Mouse (Mus musculus) liver, adult 2 months (tissue): Measurements from ENCODE around the gene C5ar2. TPM values are rescaled to one million over a fixed set of nuclear protein-coding genes. Genes with fewer than 3 reads are reported as not detected.

Source experiments
- DNase-seq: peaks from one replicate; pipeline ENCODE4 v3.0.0-alpha.2; 2011; ENCODE audit warnings: low read depth, low spot score; ENCODE audit errors: extremely low read depth
- H3K27ac ChIP-seq: fragments of 200-500 bp; replicated peaks from 2 replicates; pipeline ENCODE4 v1.5.1; 2012; ENCODE audit warnings: low read depth, mild to moderate bottlenecking, control low read depth, inconsistent platforms, low read length; ENCODE audit not compliant: insufficient read depth
- H3K27me3 ChIP-seq: fragments of 200-500 bp; 2 replicates; pipeline ENCODE4 v1.6.1; 2012; ENCODE audit warnings: mild to moderate bottlenecking, moderate library complexity, low read length, inconsistent platforms; ENCODE audit not compliant: control insufficient read depth, insufficient read depth
- H3K36me3 ChIP-seq: fragments of 200-500 bp; 2 replicates; pipeline ENCODE4 v1.6.1; 2012; ENCODE audit warnings: low read length, inconsistent platforms; ENCODE audit not compliant: control insufficient read depth, insufficient read depth
- H3K4me1 ChIP-seq: fragments of 200-500 bp; 2 replicates; pipeline ENCODE4 v1.6.1; 2011; ENCODE audit warnings: low read length; ENCODE audit not compliant: control insufficient read depth, insufficient read depth
- H3K4me3 ChIP-seq: fragments of 200-500 bp; 2 replicates; pipeline ENCODE4 v1.5.1; 2011; ENCODE audit warnings: low read depth, mild to moderate bottlenecking, control low read depth, low read length, moderate library complexity; ENCODE audit not compliant: insufficient read depth
- H3K79me2 ChIP-seq: fragments of 200-500 bp; 2 replicates; pipeline ENCODE4 v1.6.1; 2012; ENCODE audit warnings: inconsistent platforms, mild to moderate bottlenecking, low read length, moderate library complexity; ENCODE audit not compliant: control insufficient read depth, insufficient read depth
- H3K9ac ChIP-seq: fragments of 200-500 bp; 2 replicates; pipeline ENCODE4 v1.6.1; 2012; ENCODE audit warnings: low read depth, mild to moderate bottlenecking, control low read depth, inconsistent platforms, low read length
- CTCF ChIP-seq: fragments of 200-500 bp; IDR thresholded peaks from 2 replicates; pipeline ENCODE4 v1.5.1; 2011; ENCODE audit warnings: low read depth, low read length, control low read depth
- POLR2A ChIP-seq: fragments of 200-500 bp; IDR thresholded peaks from 2 replicates; pipeline ENCODE4 v1.6.1; 2011; ENCODE audit warnings: low read length, control low read depth; ENCODE audit not compliant: insufficient read depth; ENCODE audit errors: extremely low read depth
- WGBS: fragments of 180-500 bp; shearing (Covaris S2); methylation state at CpG from one replicate; pipeline ENCODE4 v1.1.7; 2018; 5-methylcytosine and 5-hydroxymethylcytosine counted together
- polyA plus RNA-seq: library from polyadenylated mRNA; depleted of rRNA; stranded (reverse); fragments of >200 nt; gene quantifications from 2 replicates; pipeline ENCODE4 v1.2.3, GENCODE M21; 2012; rRNA removed
- total RNA-seq: library from RNA; depleted of rRNA; stranded (reverse); fragments of >200 nt; gene quantifications from 2 replicates; pipeline ENCODE4 v1.2.3, GENCODE M21; 2014; rRNA removed

The C5ar2 gene
- 0.83 and 1.1 TPM in 2 replicates for total RNA-seq
- polyA plus RNA-seq = 0.92 and 1.4 TPM in 2 replicates

DNA sequence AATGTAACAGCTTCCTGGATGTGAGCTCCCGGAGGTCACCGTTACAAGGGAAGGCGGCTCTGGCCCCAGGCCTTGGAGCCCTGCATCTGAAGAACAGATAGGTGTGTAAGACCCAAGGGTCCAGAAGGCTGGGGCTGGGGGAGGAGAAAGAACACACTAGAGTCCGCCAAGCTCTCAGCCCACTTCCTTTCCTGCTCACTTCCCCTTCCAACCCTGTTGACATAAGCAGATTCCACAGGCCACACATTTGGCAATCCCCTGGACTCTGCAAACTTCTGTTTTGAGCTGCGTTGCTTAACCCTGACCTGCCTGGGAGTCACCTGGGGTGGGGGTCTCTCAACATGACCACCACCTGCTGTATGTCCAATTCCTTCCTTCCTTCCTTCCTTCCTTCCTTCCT is at the start of gene C5ar2:
Gene C5ar2 (minus strand): TSS at position 88 of the 400 bp plus-strand sequence.
- TF ChIP-seq POLR2A = no peak
- no peak for TF ChIP-seq CTCF
- Histone ChIP-seq H3K79me2 (no peaks in the 10 kb centered on the region), H3K27ac (peak within 1 kb of the TSS; percentile 79), H3K4me1 (0 out of 2 replicates have a peak, but pooled peaks cover 2% of the 10 kb centered on the region), H3K36me3 (no peaks in the 10 kb centered on the region), H3K9ac (no peak within 1 kb of the TSS; the same call in 1 of the 2 replicates), H3K4me3 (no peak within 1 kb of the TSS), H3K27me3 (no peaks in the 10 kb centered on the region)
- 25% methylated on average over 5 of the region's 5 CpGs for WGBS
- peak; percentile 39 for DNase-seq

- peak overlapping the region; percentile 68 for H3K27ac ChIP-seq
- H3K27me3 ChIP-seq = no peaks in the 10 kb centered on the region
- H3K4me1 ChIP-seq = peaks cover 3% of the 10 kb centered on the region; the same call in 1 of the 2 replicates
- 23% methylated on average over 1 of the region's 1 CpGs for WGBS
- no peak overlapping the region for H3K4me3 ChIP-seq
- TF ChIP-seq CTCF (no peak), POLR2A (no peak)
- H3K36me3 ChIP-seq = peaks cover 2% of the 10 kb centered on the region; the same call in 1 of the 2 replicates
- peak; percentile 91 for DNase-seq
- no peak overlapping the region for H3K9ac ChIP-seq
- no peaks in the 10 kb centered on the region for H3K79me2 ChIP-seq
Observed at GRCm38 (mm10) chr7:16287791-16288190, 43.8 kb upstream of the C5ar2 start.

- H3K36me3 ChIP-seq = peaks cover 6% of the 10 kb centered on the region; the same call in 1 of the 2 replicates
- no peak for DNase-seq
- 78% methylated on average over 2 of the region's 2 CpGs for WGBS
- TF ChIP-seq POLR2A (no peak), CTCF (no peak)
- no peaks in the 10 kb centered on the region for H3K27me3 ChIP-seq
- H3K79me2 ChIP-seq = no peaks in the 10 kb centered on the region
- no peak overlapping the region for H3K27ac ChIP-seq
- H3K4me3 ChIP-seq = no peak overlapping the region
- H3K9ac ChIP-seq = no peak overlapping the region
- peaks cover 3% of the 10 kb centered on the region; the same call in 1 of the 2 replicates for H3K4me1 ChIP-seq
Observed at GRCm38 (mm10) chr7:16287016-16287415, 43.1 kb upstream of the C5ar2 start.

GRCm38 (mm10) chr7:16286026-16286961 is 42.3 kb upstream of the C5ar2 start, which contains the start of gene Ccdc9:
Gene Ccdc9, minus strand, starts transcription at chr7:16286795.
- H3K79me2 ChIP-seq = no peaks in the 10 kb centered on the region
- H3K9ac ChIP-seq = peak within 1 kb of the TSS; percentile 92
- peaks cover 3% of the 10 kb centered on the region; the same call in 1 of the 2 replicates for H3K4me1 ChIP-seq
- H3K4me3 ChIP-seq = peak within 1 kb of the TSS; percentile 76
- H3K27ac ChIP-seq = peak within 1 kb of the TSS; percentile 62
- WGBS = 1% methylated on average over 69 of the region's 70 CpGs
- no peaks in the 10 kb centered on the region for H3K27me3 ChIP-seq
- H3K36me3 ChIP-seq = peaks cover 9% of the 10 kb centered on the region; the same call in 1 of the 2 replicates
- TF ChIP-seq CTCF (no peak), POLR2A (0 out of 2 replicates have a peak, but pooled peaks have one; percentile 31)
- peak; percentile 88 for DNase-seq

DNA sequence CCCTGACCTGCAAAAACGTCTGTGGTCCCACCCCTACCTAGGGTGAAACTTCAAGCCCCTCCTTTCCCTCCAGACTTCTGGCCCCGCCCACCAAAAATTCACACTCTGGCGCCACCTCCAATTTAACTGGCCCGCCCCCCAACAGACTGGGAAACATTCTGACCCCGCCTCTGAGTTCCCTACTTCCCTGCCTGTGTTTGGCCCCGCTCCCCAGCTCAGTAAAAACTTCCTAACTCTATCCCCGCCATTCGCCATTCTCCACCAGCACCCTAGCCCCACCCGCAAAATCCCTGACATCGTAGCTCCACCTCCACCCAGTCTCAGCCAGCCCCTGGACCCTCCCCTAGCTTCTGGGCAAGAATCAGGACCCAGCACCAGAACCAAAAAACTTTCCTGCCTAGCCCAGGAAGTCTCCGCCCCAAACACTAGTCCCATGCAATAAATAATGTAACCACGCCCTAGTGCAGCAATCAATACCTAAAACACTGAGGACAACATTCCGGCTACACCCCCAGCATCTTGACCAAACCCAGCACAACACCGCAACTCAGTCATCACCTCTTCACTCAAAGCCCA is 41.6 kb upstream of the C5ar2 start:
- Histone ChIP-seq H3K27ac (peak overlapping the region; percentile 56), H3K79me2 (no peaks in the 10 kb centered on the region), H3K9ac (peak overlapping the region; percentile 28; the same call in 1 of the 2 replicates), H3K36me3 (peaks cover 9% of the 10 kb centered on the region; the same call in 1 of the 2 replicates), H3K4me3 (peak overlapping the region; percentile 36), H3K4me1 (peaks cover 3% of the 10 kb centered on the region; the same call in 1 of the 2 replicates), H3K27me3 (no peaks in the 10 kb centered on the region)
- 3% methylated on average over 14 of the region's 14 CpGs for WGBS
- peak; percentile 82 for DNase-seq
- TF ChIP-seq POLR2A (no peak), CTCF (no peak)
